Comparison of ENCODE assay signal across 17 mouse cellular contexts in the genomic region with DNA sequence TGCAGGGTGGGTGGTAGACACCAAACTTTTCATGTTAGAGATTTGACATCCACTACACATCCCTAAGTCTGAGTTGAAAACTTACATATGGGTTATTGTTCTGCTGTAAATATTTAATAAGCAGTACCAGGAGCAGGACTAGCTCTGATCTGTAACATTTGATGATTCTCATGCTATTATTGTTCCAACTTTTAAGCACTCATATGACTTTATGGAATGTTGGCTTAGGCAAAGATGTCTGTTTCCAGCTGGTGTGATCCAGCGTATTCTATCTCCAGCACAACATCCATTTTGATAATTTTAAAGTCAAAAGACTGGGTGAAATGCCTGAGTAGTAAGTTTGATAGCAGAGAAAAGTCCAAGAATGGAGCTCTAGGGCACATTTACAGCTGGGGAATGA.
A peak's percentile ranks its signal among the peaks of the same experiment; 100 is the strongest.
DNase-seq lines count a peak whose midpoint lies in the region; ATAC-seq lines count a peak whose summit lies in the region.
"Had no signal": no experiment of that assay in that cellular context is flagged by ENCODE, and none has a peak within 500 bp of the region (broad histone marks: within the 10 kb centered on the region; RNA-seq: fewer than 3 reads in every experiment).

No protein-coding gene starts in this region.

- no peak overlapping the region for H3K9ac ChIP-seq in kidney, embryonic 16.5 days (replicated peaks; ENCODE audit: low read length)
- H3K9ac ChIP-seq in lung, embryonic 16.5 days (ENCODE audit: low read length), result no peak overlapping the region
- H3K9ac ChIP-seq in intestine, embryonic 16.5 days (ENCODE audit: low read depth, low read length), result no peak overlapping the region
- no peak overlapping the region for H3K9ac ChIP-seq in stomach, embryonic 16.5 days (ENCODE audit: low read length)
- H3K9ac ChIP-seq: forebrain, embryonic 13.5 days; forebrain, postnatal 0 days; heart, embryonic 12.5 days had no signal

- no peak overlapping the region for H3K4me2 ChIP-seq in kidney, embryonic 16.5 days (replicated peaks; ENCODE audit: low read depth, low read length)
- no peak overlapping the region for H3K4me2 ChIP-seq in lung, embryonic 16.5 days (ENCODE audit: low read depth, low read length)
- no peak overlapping the region for H3K4me2 ChIP-seq in intestine, embryonic 16.5 days (ENCODE audit: low read depth, low read length)
- no peak overlapping the region for H3K4me2 ChIP-seq in stomach, embryonic 16.5 days (ENCODE audit: low read depth, low read length)
- H3K4me2 ChIP-seq: forebrain, embryonic 13.5 days; heart, embryonic 12.5 days had no signal

- ATAC-seq in kidney, embryonic 16.5 days (ENCODE audit: low FRiP score, low TSS enrichment), result peak; percentile 59; the same call in 1 of the 2 replicates
- peak; percentile 90 for ATAC-seq in lung, embryonic 16.5 days (ENCODE audit: low read depth)
- peak; percentile 44; the same call in 1 of the 2 replicates for ATAC-seq in intestine, embryonic 16.5 days
- peak; percentile 40; the same call in 1 of the 2 replicates for ATAC-seq in stomach, embryonic 16.5 days (ENCODE audit: insufficient read depth, low FRiP score)
- ATAC-seq: forebrain, embryonic 13.5 days; forebrain, postnatal 0 days; Patski had no signal

- 72% methylated on average over 1 of the region's 1 CpGs for WGBS in kidney, embryonic 16.5 days
- WGBS in lung, embryonic 16.5 days, result 68% methylated on average over 1 of the region's 1 CpGs
- 76% methylated on average over 1 of the region's 1 CpGs for WGBS in intestine, embryonic 16.5 days
- 63% methylated on average over 1 of the region's 1 CpGs for WGBS in stomach, embryonic 16.5 days

- no peak for DNase-seq in kidney, postnatal 10 days
- no peak for DNase-seq in lung, postnatal 14 days
- DNase-seq: adrenal gland, postnatal 36 days; cerebellum, adult 2 months; cerebellum, postnatal 10 days; forebrain, postnatal 0 days; gastrocnemius, postnatal 14 days; heart, postnatal 36 days had no signal

- H3K27me3 ChIP-seq in kidney, embryonic 16.5 days (ENCODE audit: insufficient read depth, low read length), result no peaks in the 10 kb centered on the region
- no peaks in the 10 kb centered on the region for H3K27me3 ChIP-seq in lung, embryonic 16.5 days (ENCODE audit: control insufficient read depth, insufficient read depth, low read depth, low read length)
- H3K27me3 ChIP-seq in intestine, embryonic 16.5 days (replicated peaks; ENCODE audit: control insufficient read depth, insufficient read depth, low read length), result no peaks in the 10 kb centered on the region
- H3K27me3 ChIP-seq in stomach, embryonic 16.5 days (ENCODE audit: control insufficient read depth, insufficient read depth, low read length), result no peaks in the 10 kb centered on the region
- H3K27me3 ChIP-seq: CH12.LX; forebrain, embryonic 13.5 days; heart, embryonic 12.5 days; Patski had no signal

- H3K36me3 ChIP-seq in kidney, embryonic 16.5 days (ENCODE audit: insufficient read depth, low read length), result no peaks in the 10 kb centered on the region
- H3K36me3 ChIP-seq in lung, embryonic 16.5 days (ENCODE audit: control insufficient read depth, insufficient read depth, low read length), result no peaks in the 10 kb centered on the region
- H3K36me3 ChIP-seq in intestine, embryonic 16.5 days (ENCODE audit: control insufficient read depth, insufficient read depth, low read length), result no peaks in the 10 kb centered on the region
- no peaks in the 10 kb centered on the region for H3K36me3 ChIP-seq in stomach, embryonic 16.5 days (ENCODE audit: control insufficient read depth, insufficient read depth, low read length)

- no peaks in the 10 kb centered on the region for H3K9me3 ChIP-seq in kidney, embryonic 16.5 days (ENCODE audit: low read length)
- H3K9me3 ChIP-seq in lung, embryonic 16.5 days (ENCODE audit: control insufficient read depth, low read length), result no peaks in the 10 kb centered on the region
- H3K9me3 ChIP-seq in intestine, embryonic 16.5 days (ENCODE audit: control insufficient read depth, low read length), result no peaks in the 10 kb centered on the region
- no peaks in the 10 kb centered on the region for H3K9me3 ChIP-seq in stomach, embryonic 16.5 days (replicated peaks; ENCODE audit: control insufficient read depth, low read length)
- H3K9me3 ChIP-seq: embryonic facial prominence, embryonic 10.5 days; forebrain, embryonic 13.5 days; heart, embryonic 12.5 days had no signal

- no peak overlapping the region for H3K4me3 ChIP-seq in kidney, embryonic 16.5 days (ENCODE audit: low read length)
- no peak overlapping the region for H3K4me3 ChIP-seq in lung, embryonic 16.5 days (ENCODE audit: low read length)
- H3K4me3 ChIP-seq in intestine, embryonic 16.5 days (ENCODE audit: low read length), result no peak overlapping the region
- no peak overlapping the region for H3K4me3 ChIP-seq in stomach, embryonic 16.5 days (replicated peaks; ENCODE audit: low read length)
- H3K4me3 ChIP-seq: embryonic facial prominence, embryonic 10.5 days; forebrain, embryonic 13.5 days; heart, embryonic 12.5 days had no signal

- H3K27ac ChIP-seq in kidney, embryonic 16.5 days (ENCODE audit: low read length), result no peak overlapping the region
- no peak overlapping the region for H3K27ac ChIP-seq in lung, embryonic 16.5 days (ENCODE audit: low read length)
- no peak overlapping the region for H3K27ac ChIP-seq in intestine, embryonic 16.5 days (ENCODE audit: low read length)
- 0 out of 2 replicates have a peak overlapping the region, but pooled peaks have one; percentile 47 for H3K27ac ChIP-seq in stomach, embryonic 16.5 days (ENCODE audit: low read length)
- H3K27ac ChIP-seq: embryonic facial prominence, embryonic 10.5 days; forebrain, embryonic 13.5 days had no signal

- H3K4me1 ChIP-seq in kidney, embryonic 16.5 days (ENCODE audit: insufficient read depth, low read length), result no peaks in the 10 kb centered on the region
- no peaks in the 10 kb centered on the region for H3K4me1 ChIP-seq in lung, embryonic 16.5 days (replicated peaks; ENCODE audit: control insufficient read depth, insufficient read depth, low read length)
- no peaks in the 10 kb centered on the region for H3K4me1 ChIP-seq in intestine, embryonic 16.5 days (ENCODE audit: control insufficient read depth, insufficient read depth, low read length)
- no peaks in the 10 kb centered on the region for H3K4me1 ChIP-seq in stomach, embryonic 16.5 days (ENCODE audit: control insufficient read depth, insufficient read depth, low read length)
- H3K4me1 ChIP-seq: embryonic facial prominence, embryonic 10.5 days; forebrain, embryonic 13.5 days; heart, embryonic 12.5 days had no signal

Comparison
In these comparisons a context has a peak if more than half of its experiments do, and no peak if none do; other contexts are left out.
1. ATAC-seq: peak in every context shown above with its lines; median percentile 90 in lung, embryonic 16.5 days; 59 in kidney, embryonic 16.5 days; 44 in intestine, embryonic 16.5 days; 40 in stomach, embryonic 16.5 days.